Mouse (Mus musculus) brain, embryonic 14.5 days (tissue): Measurements from ENCODE around the gene Timeless. TPM values are rescaled to one million over a fixed set of nuclear protein-coding genes. Genes with fewer than 3 reads are reported as not detected.

Experiments used
- DNase-seq: peaks from one replicate; pipeline ENCODE4 v3.0.0-alpha.2; 2011; ENCODE audit warnings: low read depth
- CTCF ChIP-seq: fragments of 200-500 bp; IDR thresholded peaks from 2 replicates; pipeline ENCODE4 v1.5.1; 2012; ENCODE audit warnings: inconsistent platforms, mild to moderate bottlenecking, moderate library complexity, borderline replicate concordance; ENCODE audit not compliant: insufficient read depth, insufficient read length; ENCODE audit errors: extremely low read depth
- POLR2A ChIP-seq: fragments of 200-500 bp; IDR thresholded peaks from 2 replicates; pipeline ENCODE4 v1.6.1; 2012; ENCODE audit warnings: mild to moderate bottlenecking, inconsistent platforms, borderline replicate concordance; ENCODE audit not compliant: poor library complexity, insufficient read depth, insufficient read length, severe bottlenecking; ENCODE audit errors: extremely low read depth
- polyA plus RNA-seq: library from polyadenylated mRNA; depleted of rRNA; stranded (reverse); fragments of >200 nt; gene quantifications from 2 replicates; pipeline ENCODE4 v1.2.3, GENCODE M21; 2012

Timeless gene
- polyA plus RNA-seq, 1 experiment: 14.0 TPM

- TF ChIP-seq CTCF (no peak), POLR2A (no peak)
- no peak for DNase-seq
Measured at GRCm38 (mm10) chr10:128214981-128215380, 16.9 kb upstream of the Timeless start.

GRCm38 (mm10) chr10:128218387-128219117 is 13.3 kb upstream of the Timeless start:
- no peak for TF ChIP-seq CTCF
- TF ChIP-seq POLR2A: no peak
- DNase-seq: no peak

GRCm38 (mm10) chr10:128221533-128222286 is 10.2 kb upstream of the Timeless start:
- TF ChIP-seq POLR2A (no peak), CTCF (no peak)

GRCm38 (mm10) chr10:128225064-128225463 is 6.8 kb upstream of the Timeless start:
- no peak for TF ChIP-seq CTCF
- TF ChIP-seq POLR2A: no peak
- no peak for DNase-seq

More at GRCm38 (mm10) chr10:128221533-128222286, 10.2 kb upstream of the Timeless start:
- DNase-seq: no peak

- TF ChIP-seq CTCF: no peak
- no peak for TF ChIP-seq POLR2A
- no peak for DNase-seq
Measured at GRCm38 (mm10) chr10:128225538-128225937, 6.3 kb upstream of the Timeless start, which contains the start of gene Mip. Gene Mip, plus strand, starts transcription at chr10:128225838.

GRCm38 (mm10) chr10:128227592-128227991 is 4.3 kb upstream of the Timeless start:
- DNase-seq: no peak
- no peak for TF ChIP-seq POLR2A
- TF ChIP-seq CTCF: no peak

GRCm38 (mm10) chr10:128228009-128228408 is 3.9 kb upstream of the Timeless start:
- DNase-seq: no peak
- TF ChIP-seq CTCF (no peak), POLR2A (no peak)

GRCm38 (mm10) chr10:128230582-128230981 is 1.3 kb upstream of the Timeless start:
- DNase-seq: no peak

GRCm38 (mm10) chr10:128231146-128231545 is 719 bp upstream of the Timeless start:
- TF ChIP-seq CTCF: no peak
- TF ChIP-seq POLR2A: no peak
- DNase-seq: no peak

More at GRCm38 (mm10) chr10:128230582-128230981, 1.3 kb upstream of the Timeless start:
- TF ChIP-seq CTCF (no peak), POLR2A (no peak)

- TF ChIP-seq POLR2A: no peak
- TF ChIP-seq CTCF: peak; percentile 68; the same call in 1 of the 2 replicates
- peak; percentile 91 for DNase-seq
Measured at GRCm38 (mm10) chr10:128232420-128232985, 638 bp downstream of the Timeless start.

GRCm38 (mm10) chr10:128236321-128236720 is 4.5 kb downstream of the Timeless start:
- DNase-seq: no peak
- TF ChIP-seq POLR2A: no peak
- no peak for TF ChIP-seq CTCF

- DNase-seq: peak; percentile 48
- TF ChIP-seq POLR2A (no peak), CTCF (no peak)
Measured at GRCm38 (mm10) chr10:128237807-128238480, 6.1 kb downstream of the Timeless start.
